Mouse (Mus musculus): ENCODE measurements at regions not wholly inside any gene's neighbourhood (a gene's known extent, or its start where the extent isn't known, plus 50 kb on each side); places are given as distances from the start of the nearest gene placed in this dataset.

DNA sequence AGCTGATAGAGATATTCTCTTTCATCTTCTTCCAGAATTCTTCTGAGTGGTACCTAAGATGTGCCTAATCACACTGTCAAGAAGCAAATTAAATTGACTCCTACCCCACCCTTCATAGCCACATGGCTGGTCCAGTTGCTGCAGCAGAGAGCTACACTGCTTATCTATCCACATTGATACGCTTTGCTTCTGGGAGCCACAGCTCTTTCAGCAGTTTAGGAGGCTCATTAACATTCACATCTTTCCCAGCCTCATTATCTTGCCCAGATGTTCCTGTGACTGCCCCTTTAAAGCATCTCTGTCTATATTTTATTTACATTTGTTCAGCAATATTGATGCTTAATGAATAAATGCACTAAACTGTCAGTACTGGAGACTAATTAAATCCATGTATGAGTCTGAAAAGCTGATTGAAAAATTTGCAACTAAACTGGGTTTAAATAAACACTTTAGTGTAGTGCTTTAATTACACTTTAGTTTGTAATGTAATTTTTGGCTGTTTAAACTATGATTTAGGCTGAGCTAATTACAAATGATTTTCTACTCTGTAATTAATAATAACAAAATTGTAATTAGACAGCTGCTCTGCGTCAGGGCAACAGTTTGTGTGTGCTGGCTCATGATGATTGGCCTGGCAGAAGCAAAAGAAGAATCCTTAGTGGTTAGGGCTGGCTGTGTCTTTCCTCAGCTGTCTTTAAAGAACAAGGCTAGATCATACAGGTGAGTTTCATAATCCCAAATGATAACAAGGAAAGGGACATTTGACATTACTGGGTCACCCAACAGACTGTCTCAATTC lies 632.5 kb upstream of the Tle4 start:
- DNase-seq (ENCODE audit: low spot score in 2 of 2) = no peak

DNA sequence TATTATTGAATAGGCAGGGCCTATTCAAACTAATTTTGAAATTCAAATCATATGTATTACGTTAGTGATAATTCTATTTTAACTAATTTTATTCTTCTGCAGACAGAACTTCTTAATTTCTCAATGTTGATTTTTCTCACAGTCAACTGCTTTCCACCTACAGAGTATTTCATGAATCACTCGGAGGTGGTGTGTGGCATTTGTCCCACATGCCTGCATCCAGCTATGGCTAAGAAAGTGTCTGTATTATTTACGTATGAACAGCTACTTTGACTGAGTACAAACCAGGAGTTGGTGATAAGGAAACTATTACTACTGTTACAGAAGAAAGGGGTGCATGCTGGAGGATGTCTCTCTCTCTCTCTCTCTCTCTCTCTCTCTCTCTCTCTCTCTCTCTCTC lies 619.5 kb upstream of the Tle4 start:
- no peak for DNase-seq (ENCODE audit: low spot score in 2 of 2)

DNA sequence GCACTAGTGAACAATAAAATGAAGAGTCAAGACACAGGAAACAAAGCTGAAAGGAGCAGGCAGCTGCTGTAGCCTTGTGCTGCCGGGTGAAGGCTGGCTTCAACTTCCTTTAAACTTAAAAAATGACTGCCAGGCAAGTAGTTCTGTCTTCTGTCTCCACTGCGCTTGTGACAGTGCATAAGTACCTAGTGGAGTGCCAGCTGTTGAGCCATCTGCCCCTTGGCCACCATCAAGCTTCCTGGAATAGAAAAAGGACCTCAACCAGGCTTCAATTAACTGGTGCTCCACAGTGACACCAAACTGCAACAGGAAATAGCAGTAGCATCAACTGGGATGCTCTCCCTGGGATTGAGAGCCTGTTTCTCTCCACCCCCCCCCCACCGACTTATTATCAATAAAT lies 616.8 kb upstream of the Tle4 start:
- no peak for DNase-seq (ENCODE audit: low spot score in 2 of 2)

DNA sequence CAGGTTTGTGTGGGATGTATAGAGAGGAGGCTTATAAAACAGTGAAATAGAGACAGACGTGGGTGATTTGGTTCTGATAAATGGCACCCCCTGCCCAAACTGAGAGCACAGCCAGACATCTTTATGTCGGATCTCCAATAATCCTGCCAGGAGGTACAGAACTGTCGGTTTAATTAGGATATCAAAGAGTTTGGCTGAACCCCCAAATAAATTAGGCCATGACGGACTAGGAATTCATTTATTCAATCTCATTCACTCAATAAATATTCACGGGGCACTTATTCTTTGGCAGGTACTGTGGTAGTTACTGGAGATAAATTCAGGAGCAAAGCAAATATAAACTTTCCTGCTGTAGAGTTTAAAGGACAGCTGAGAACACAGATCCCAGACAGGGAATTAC lies 615.0 kb upstream of the Tle4 start:
- no peak for DNase-seq (ENCODE audit: low spot score in 2 of 2)

GRCm38 (mm10) chr19:15203039-15203438 lies 605.2 kb upstream of the Tle4 start:
- DNase-seq (ENCODE audit: low spot score in 2 of 2) = no peak

DNA sequence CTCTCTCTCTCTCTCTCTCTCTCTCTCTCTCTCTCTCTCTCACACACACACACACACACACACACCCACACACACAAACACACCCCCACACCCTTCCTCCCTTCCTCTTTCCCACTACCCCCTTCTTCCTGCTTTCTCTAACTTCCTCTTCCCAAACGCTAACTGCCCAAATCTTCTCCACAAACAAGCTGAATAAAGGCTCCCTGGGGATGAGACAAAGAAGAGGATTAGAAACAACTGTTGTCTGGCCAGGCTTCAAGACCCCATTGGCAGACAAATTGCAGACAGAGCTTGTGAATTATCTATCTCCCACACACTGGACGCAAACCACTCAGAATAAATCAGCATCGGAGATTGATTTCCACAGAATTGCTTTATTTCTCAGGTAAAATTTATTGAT lies 603.4 kb upstream of the Tle4 start:
- DNase-seq (ENCODE audit: low spot score in 2 of 2) = no peak

DNA sequence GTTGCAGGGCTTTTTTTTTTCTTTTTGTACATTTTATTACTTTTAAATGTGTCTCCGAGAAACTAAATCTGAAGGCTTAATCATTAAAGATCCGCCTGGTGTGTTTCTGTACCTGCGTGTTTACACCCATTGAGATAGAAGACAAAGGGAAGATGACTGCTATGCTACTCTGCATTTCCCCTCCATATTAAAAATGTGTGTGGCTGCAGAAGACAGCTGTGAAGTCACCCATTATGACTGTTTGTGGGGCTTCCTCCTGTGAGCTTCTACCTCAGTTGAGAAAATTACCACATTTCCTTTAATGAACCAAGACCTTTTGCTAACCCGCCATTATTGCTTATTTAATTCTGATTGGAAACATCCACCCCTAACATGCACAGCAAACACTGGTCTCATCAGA lies 602.9 kb upstream of the Tle4 start:
- no peak for DNase-seq (ENCODE audit: low spot score in 2 of 2)

DNA sequence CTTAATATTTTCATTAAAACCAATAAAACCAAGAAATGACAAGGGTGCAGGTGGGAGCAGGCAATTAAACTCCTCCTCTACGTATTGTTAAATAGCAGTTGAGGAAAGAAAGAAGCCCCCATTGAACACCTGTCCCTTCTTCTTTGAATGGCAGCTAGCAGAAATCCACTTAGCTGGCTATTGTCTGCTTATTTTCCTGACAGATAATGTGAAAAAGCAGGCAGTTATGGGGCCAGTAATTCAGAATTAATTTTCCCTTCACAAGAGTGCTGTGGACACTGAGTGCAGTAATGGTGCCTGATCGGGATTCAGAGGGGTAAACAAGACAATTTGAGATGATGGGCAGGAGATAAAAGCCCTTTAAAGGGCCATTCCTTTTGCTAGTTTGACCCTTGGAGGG lies 602.5 kb upstream of the Tle4 start:
- DNase-seq (ENCODE audit: low spot score in 2 of 2) = no peak

DNA sequence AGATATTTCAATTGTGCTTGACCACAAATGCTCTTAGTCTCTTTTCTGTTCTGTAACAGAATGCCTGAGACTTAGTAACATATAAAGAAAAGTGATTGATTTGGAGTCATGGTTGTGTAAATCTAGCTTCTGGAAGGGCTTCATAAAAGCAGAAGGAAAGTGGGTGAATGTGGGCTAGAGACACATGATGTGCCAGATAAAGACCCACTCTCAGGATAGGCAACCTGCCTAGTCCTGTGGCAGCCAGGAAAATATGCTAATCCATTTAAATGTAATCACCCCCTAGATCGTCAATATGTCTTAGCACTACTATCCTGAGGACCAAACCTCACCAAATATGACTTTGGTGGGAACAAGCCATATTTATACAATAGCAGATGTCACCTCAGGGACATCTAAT lies 601.8 kb upstream of the Tle4 start:
- DNase-seq (ENCODE audit: low spot score in 2 of 2) = no peak

DNA sequence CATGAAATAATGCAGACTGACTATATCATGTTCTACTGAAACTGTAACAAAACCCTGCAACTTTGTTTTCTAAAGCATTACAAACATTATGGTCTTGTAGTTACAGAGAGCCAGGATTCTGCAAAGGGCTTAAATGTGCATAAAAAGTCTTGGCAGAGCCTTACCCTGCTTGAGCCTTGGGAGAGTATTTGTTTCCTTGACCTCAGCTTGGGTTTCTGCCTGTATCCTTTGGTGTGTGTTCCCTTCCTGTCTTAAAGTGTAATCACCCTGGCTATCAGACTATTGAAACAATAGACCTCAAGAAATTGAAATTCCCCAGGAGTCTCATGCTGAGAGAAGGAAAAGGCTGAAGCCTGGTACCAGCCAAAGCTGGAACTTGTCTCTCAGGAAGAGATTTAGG lies 577.4 kb upstream of the Tle4 start:
- no peak for DNase-seq (ENCODE audit: low spot score in 2 of 2)

GRCm38 (mm10) chr19:15173301-15173700 lies 575.5 kb upstream of the Tle4 start:
- no peak for DNase-seq (ENCODE audit: low spot score in 2 of 2)

- DNase-seq (ENCODE audit: low spot score in 2 of 2) = no peak
Measured at GRCm38 (mm10) chr19:15167184-15167583, 569.3 kb upstream of the Tle4 start.

DNA sequence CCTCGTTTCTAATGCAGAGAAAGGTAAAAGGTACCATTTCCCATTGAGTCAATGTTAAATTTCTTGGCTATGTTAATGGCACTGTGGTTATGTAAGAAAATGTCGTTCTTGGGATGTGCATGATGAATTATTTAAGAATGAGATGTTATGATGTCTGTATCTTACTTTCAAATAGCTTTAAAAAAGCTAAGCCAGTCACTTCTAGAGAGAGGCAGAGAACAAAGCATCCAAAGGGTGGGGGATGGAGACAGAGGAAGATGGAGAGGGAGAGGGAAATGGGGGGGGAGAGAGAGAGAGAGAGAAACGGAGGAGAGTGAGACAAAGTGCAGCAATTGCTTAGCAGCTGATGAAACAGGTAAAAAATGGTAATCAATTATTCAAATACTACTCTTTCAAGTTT lies 562.8 kb upstream of the Tle4 start:
- DNase-seq (ENCODE audit: low spot score in 2 of 2) = no peak

- DNase-seq (ENCODE audit: low spot score in 2 of 2) = no peak
Measured at GRCm38 (mm10) chr19:15158653-15159052, 560.8 kb upstream of the Tle4 start.

DNA sequence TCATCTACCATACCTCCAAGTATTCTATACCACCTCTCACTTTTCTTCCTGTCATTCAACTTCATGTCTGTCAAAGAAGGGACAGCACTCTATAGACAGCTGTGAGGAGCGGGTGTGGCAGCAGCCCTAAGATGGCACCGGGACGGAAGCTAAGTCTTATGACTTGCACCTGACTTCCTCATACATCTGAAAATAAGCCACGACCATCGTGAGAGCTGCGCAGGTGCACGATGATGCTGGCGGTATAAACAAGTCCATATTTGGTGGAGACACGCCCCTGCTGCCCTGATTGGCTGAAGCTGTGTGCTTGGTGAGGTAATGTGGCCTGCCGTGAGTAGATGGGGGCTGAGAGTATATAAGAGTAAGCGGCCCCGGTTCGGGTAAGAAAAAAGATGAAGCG lies 560.3 kb upstream of the Tle4 start:
- DNase-seq (ENCODE audit: low spot score in 2 of 2) = no peak

GRCm38 (mm10) chr19:15154693-15155092 lies 556.8 kb upstream of the Tle4 start:
- DNase-seq (ENCODE audit: low spot score in 2 of 2) = no peak

DNA sequence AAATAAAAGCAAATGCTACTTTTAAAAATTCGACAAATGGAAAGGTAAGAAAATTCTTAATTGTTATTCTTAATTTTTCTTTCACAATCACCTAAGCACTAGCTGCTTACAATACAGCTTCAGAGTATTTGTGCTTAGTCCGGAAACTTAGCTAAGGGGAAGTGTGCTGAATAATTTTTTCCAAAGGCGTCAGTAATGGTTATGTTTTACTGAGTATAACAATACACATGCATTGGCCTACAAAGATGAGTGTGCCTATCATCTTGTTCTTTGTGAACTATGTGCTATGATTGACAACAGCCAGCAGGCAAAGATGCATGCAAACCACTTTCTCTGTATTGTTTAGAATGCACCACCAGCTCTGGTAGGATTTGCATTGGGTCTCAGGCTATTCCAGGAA lies 548.5 kb upstream of the Tle4 start:
- no peak for DNase-seq (ENCODE audit: low spot score in 2 of 2)

GRCm38 (mm10) chr19:15127122-15127521 lies 529.3 kb upstream of the Tle4 start:
- no peak for DNase-seq (ENCODE audit: low spot score in 2 of 2)

DNA sequence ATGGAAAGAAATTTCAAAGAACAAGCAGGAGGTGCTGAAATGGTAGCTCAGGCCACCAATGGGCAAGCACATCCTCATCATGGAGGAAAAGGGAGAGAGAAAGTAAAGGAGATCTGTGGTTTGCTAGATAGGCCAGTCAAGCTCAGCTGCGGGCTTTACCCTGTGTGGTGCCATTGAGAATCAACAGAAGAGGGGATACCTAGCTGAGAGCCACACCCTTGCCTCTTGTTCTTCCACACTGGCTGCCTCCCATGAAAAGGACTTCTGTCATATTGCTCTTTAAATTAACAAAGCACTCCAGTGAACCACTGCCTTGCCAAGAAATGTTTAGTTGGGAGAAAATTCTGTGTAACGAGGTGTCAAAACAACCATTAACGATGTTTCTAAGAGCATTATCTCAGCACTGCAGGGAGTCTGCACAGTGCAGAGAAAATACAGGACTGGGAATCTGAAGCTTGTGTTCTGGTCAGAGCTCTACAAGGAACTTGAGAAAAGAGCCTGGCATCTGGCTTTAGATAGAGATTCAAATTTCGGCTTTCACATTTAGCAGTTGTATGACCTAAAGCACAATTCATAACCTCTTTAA lies 510.7 kb upstream of the Tle4 start:
- DNase-seq (ENCODE audit: low spot score in 2 of 2) = no peak

- no peak for DNase-seq (ENCODE audit: low spot score in 2 of 2)
Measured at GRCm38 (mm10) chr19:15095054-15095453, 497.2 kb upstream of the Tle4 start.

- no peak for DNase-seq (ENCODE audit: low spot score in 2 of 2)
Measured at GRCm38 (mm10) chr19:15093534-15093933, 495.7 kb upstream of the Tle4 start.

DNA sequence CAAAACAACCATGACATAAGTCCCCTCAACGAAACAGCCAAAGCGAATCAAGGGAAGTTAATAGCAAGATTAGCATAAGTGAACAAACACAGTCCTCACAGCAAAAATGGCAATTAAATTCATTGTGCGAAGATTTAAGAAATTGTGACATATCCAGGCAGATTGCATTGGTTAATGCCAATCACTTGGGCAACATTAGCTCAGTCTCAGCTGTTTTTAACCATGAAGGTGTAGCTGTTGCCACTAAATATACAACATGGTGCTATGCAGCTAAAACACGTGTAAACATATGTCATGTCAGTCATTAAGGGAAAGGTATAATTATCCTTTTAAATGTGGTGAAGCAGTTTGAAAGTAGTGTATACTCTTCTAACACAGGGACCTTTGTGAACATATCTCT lies 482.8 kb upstream of the Tle4 start:
- DNase-seq (ENCODE audit: low spot score in 2 of 2) = no peak

DNA sequence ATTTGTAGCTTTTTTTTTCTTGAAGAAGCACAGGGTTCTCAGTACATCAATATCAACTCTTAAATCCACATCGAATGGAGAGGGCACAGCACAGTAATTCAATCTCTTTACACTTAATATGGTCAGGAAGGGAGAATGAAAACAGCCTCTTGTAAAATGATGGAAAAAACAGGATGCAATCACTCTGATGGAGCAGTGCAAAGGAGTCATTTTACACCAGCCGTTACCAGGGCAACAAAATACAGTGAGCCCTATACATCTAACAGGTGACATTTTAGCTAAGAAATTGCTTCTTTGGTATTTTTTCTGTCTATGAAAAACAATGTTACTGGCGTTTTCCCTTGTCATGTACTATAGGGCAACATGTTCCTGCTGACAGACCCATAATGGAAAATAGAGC lies 459.9 kb upstream of the Tle4 start:
- DNase-seq (ENCODE audit: low spot score in 2 of 2) = no peak

Measured in frontal cortex, postnatal 14 days (tissue).